Mouse (Mus musculus) liver, embryonic 13.5 days (tissue): Measurements from ENCODE around the gene Mrpl23. TPM values are rescaled to one million over a fixed set of nuclear protein-coding genes. Genes with fewer than 3 reads are reported as not detected.

ENCODE experiments used
- ATAC-seq: fragments of 200-750 bp; cut with Nextera tagmentation; 2 replicates; pipeline ENCODE4 v1.8.0; 2017; ENCODE audit warnings: low read depth, mild to moderate bottlenecking, moderate number of reproducible peaks, moderate library complexity
- DNase-seq: peaks from one replicate; pipeline ENCODE4 v3.0.0; 2022
- H3K27ac ChIP-seq: fragments of 300-500 bp; sonication (generic); 2 replicates; pipeline ENCODE4 v1.5.1; 2015; ENCODE audit warnings: moderate library complexity, mild to moderate bottlenecking, inconsistent platforms
- H3K27me3 ChIP-seq: fragments of 300-500 bp; sonication (generic); 2 replicates; pipeline ENCODE4 v1.6.1; 2015; ENCODE audit warnings: mild to moderate bottlenecking, inconsistent platforms
- H3K36me3 ChIP-seq: fragments of 300-500 bp; sonication (generic); 2 replicates; pipeline ENCODE4 v1.6.1; 2015; ENCODE audit warnings: mild to moderate bottlenecking, inconsistent platforms
- H3K4me1 ChIP-seq: fragments of 300-500 bp; sonication (generic); replicated peaks from 2 replicates; pipeline ENCODE4 v1.6.1; 2015; ENCODE audit warnings: inconsistent platforms
- H3K4me2 ChIP-seq: fragments of 300-500 bp; sonication (generic); 2 replicates; pipeline ENCODE4 v1.6.1; 2015; ENCODE audit warnings: inconsistent platforms, mild to moderate bottlenecking, moderate library complexity
- H3K4me3 ChIP-seq: fragments of 300-500 bp; sonication (generic); replicated peaks from 2 replicates; pipeline ENCODE4 v1.5.1; 2015; ENCODE audit warnings: mild to moderate bottlenecking, inconsistent platforms
- H3K9ac ChIP-seq: fragments of 300-500 bp; sonication (generic); 2 replicates; pipeline ENCODE4 v1.6.1; 2015; ENCODE audit warnings: mild to moderate bottlenecking, inconsistent platforms
- H3K9me3 ChIP-seq: fragments of 300-500 bp; sonication (generic); replicated peaks from 2 replicates; pipeline ENCODE4 v1.6.1; 2016; ENCODE audit warnings: inconsistent platforms
- whole genome bisulfite sequencing: fragments of 180-500 bp; shearing (Covaris S2); methylation state at CpG from one replicate; pipeline ENCODE4 v1.1.7; 2015; ENCODE audit not compliant: insufficient replicate concordance; 5-methylcytosine and 5-hydroxymethylcytosine counted together
- polyA plus RNA-seq: library from polyadenylated mRNA; unstranded; fragments of >200 nt; fragmentation: Nextera tagmentation; extraction: Ambion mirVana; gene quantifications from 2 replicates; pipeline ENCODE4 v1.2.1, GENCODE M21; 2015

Mrpl23 gene
- polyA plus RNA-seq, 1 experiment from 2014 or later: 12.2 TPM

DNA sequence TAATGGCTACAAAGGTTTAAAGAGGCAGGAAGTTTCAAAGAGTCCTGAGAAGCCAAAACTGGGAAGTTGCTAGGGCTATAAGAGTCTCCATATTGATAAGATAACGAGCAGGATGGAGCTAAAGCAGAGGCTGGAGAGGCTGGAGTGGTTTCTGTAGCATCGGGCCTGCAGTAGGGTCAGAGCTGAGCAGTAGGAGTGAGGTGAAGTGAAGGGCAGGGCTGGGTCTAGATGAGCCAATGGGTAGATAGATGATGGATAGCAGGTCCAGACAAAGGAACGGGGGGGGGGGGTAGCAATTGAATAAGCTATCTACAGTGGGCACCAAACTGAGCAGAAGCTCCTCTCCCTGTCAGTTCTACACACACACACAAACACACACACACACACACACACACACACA lies 15.0 kb upstream of the Mrpl23 start:
- H3K4me2 ChIP-seq: no peak overlapping the region
- no peak overlapping the region for H3K27ac ChIP-seq
- no peaks in the 10 kb centered on the region for H3K9me3 ChIP-seq
- H3K4me1 ChIP-seq: 0 out of 2 replicates have a peak, but pooled peaks cover under 1% of the 10 kb centered on the region
- DNase-seq: no peak
- ATAC-seq: no peak
- no peak overlapping the region for H3K9ac ChIP-seq
- H3K27me3 ChIP-seq: 0 out of 2 replicates have a peak, but pooled peaks cover 2% of the 10 kb centered on the region
- 24% methylated on average over 3 of the region's 3 CpGs for WGBS
- H3K36me3 ChIP-seq: no peaks in the 10 kb centered on the region
- no peak overlapping the region for H3K4me3 ChIP-seq

DNA sequence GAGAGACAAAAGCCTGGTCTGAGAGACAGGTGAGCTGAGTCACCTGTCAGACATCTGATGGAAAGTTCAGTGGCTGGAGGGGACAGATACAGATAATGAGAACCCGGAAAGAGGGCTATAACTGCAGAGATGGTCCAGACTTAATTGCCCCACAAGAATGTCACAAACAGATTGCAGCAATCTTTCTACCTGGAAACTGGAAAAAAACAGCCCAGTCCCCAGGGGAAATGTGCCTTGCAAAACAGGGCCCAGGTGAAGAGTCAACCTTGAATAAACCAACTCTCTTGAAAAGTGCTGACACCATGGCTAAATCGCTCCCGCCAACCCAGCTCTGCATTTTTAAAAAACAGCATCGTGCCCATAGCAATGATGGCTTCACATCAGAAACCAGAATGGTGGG lies 12.2 kb upstream of the Mrpl23 start:
- no peak for DNase-seq
- Histone ChIP-seq H3K27me3 (0 out of 2 replicates have a peak, but pooled peaks cover 2% of the 10 kb centered on the region), H3K4me3 (no peak overlapping the region), H3K27ac (no peak overlapping the region), H3K4me2 (no peak overlapping the region), H3K4me1 (peaks cover 20% of the 10 kb centered on the region), H3K36me3 (no peaks in the 10 kb centered on the region), H3K9ac (no peak overlapping the region), H3K9me3 (no peaks in the 10 kb centered on the region)
- WGBS: 61% methylated on average over 4 of the region's 4 CpGs
- ATAC-seq: no peak

DNA sequence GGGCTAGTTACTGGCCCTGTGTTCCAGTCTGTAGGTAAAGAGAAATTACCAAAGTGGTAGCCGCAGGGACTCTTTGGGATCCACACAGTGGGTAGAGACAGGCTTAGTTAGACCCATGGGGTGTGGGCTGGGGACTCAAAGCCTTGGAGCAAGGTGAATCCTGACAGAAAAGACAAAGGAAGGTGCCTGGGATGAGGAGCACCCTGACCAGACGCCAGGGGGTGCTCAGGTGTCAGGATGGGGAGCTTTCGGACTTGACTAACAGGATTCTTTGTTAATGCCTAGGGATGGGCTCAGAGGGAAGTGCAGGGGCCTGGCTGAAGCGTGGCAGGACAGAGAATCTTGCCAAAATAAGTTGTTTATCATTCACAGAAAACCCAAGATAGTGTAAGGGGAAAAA lies 10.1 kb upstream of the Mrpl23 start:
- 24% methylated on average over 4 of the region's 4 CpGs for WGBS
- no peak overlapping the region for H3K9ac ChIP-seq
- H3K4me1 ChIP-seq: peaks cover 36% of the 10 kb centered on the region
- DNase-seq (peak; percentile 32), ATAC-seq (no peak)
- H3K27ac ChIP-seq: no peak overlapping the region
- no peaks in the 10 kb centered on the region for H3K9me3 ChIP-seq
- H3K4me2 ChIP-seq: no peak overlapping the region
- 0 out of 2 replicates have a peak, but pooled peaks cover 3% of the 10 kb centered on the region for H3K27me3 ChIP-seq
- H3K4me3 ChIP-seq: no peak overlapping the region
- no peaks in the 10 kb centered on the region for H3K36me3 ChIP-seq

DNA sequence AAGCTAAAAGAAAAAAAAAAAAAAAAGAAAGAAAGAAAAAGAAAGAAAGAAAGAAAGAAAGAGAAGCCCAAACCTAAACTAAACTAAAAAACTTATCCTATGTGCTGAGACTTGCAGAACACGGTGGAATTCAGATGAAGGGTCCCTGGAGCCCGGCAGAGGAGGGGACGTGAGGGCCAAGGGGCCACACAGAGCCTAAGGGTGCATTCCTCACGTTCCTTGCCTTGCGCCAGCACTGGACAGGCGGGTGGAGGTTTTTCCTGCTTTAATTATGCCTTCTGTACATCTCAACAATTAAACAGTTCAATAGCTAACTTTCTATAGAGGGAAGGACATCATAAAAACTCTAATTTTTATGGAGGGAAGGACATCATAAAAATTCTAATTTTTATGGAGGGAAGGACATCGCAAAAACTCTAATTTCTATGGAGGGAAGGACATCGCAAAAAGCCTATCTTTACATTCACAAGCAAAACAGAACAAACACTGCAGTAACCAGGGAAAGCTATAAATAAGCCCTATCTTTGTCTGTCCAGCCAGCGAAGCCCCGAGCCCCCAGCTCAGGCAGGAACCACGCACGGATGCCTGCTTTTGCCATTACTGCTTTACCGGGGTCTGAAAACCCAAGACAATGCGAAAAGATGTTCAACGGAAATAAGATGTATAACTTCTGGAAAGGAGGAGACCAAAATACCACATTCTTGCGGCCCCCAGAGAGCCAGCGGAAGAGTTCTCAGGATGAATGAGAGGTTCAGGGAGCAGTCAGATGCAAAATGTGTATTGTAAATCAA lies 9.1 kb upstream of the Mrpl23 start:
- DNase-seq (no peak), ATAC-seq (no peak)
- no peaks in the 10 kb centered on the region for H3K36me3 ChIP-seq
- WGBS: 42% methylated on average over 17 of the region's 17 CpGs
- H3K9ac ChIP-seq: no peak overlapping the region
- H3K9me3 ChIP-seq: no peaks in the 10 kb centered on the region
- no peak overlapping the region for H3K4me2 ChIP-seq
- peaks cover 43% of the 10 kb centered on the region for H3K4me1 ChIP-seq
- 0 out of 2 replicates have a peak, but pooled peaks cover 5% of the 10 kb centered on the region for H3K27me3 ChIP-seq
- H3K27ac ChIP-seq: peak overlapping the region; percentile 21; the same call in 1 of the 2 replicates
- no peak overlapping the region for H3K4me3 ChIP-seq

DNA sequence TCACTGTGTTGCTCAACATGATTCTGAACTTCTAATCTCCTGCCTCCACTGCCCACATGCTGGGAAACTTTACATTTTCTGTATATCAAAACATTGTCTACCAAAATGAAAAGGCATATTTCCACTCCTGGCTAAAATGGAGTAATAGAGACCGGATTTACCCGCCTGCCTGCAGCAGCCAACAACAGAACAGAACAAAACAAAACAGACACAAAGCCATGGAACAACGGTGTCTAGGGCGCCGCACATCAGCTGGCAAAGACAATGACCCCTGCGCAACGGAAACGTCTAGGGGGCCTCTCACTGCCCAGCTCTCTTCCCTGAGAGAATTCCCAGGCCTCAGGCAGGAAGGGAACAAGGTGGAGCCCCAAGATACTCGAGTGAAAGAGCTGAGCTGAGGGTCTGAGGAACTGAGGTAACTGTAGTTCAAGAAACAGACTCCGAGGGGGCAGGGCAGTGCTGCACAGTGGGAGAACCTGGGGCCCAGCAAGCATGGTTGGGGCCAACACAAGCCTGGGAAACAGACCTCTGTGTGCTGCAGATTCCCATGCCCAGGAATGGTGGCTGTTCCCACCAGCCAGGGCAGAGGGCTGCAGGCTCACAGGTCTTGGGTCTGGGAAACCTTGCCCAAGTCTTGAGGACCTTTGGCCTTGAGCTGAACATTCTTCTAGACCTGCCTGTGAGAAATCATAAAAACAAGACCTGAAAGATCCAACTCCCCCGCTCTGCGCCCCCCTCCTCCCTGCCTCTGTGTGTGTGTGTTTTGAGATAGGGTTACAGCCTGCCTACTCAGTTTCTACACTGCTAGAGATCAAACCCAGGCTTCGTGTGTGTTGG lies 6.9 kb upstream of the Mrpl23 start:
- Histone ChIP-seq H3K9me3 (no peaks in the 10 kb centered on the region), H3K27ac (peak overlapping the region; percentile 62; the same call in 1 of the 2 replicates), H3K36me3 (no peaks in the 10 kb centered on the region), H3K4me1 (peaks cover 59% of the 10 kb centered on the region), H3K4me3 (no peak overlapping the region), H3K27me3 (peaks cover 8% of the 10 kb centered on the region; the same call in 1 of the 2 replicates), H3K4me2 (no peak overlapping the region), H3K9ac (0 out of 2 replicates have a peak overlapping the region, but pooled peaks have one; percentile 29)
- 26% methylated on average over 13 of the region's 13 CpGs for WGBS
- ATAC-seq: peak; percentile 73
- peak; percentile 26 for DNase-seq

DNA sequence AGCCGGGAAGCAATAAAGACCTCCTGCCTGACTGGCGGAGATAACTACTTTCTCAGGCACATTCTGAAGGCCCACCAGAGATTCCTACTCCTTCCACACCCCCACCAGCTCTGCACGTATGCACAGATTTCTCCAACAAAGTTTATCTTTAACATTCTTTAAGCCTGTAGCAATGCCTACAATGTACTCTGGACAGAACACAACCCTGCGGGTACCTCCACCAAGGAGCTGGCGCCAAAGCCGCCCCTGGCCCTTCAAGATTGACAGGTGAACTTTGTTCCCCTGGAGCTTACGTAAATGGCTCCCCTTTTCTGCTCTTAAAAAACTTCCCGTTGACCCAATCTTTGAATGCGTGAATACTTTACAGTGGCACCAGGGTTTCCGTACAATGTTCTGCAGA lies 3.1 kb upstream of the Mrpl23 start:
- H3K9ac ChIP-seq: no peak overlapping the region
- H3K36me3 ChIP-seq: no peaks in the 10 kb centered on the region
- no peak overlapping the region for H3K27ac ChIP-seq
- peak; percentile 38 for DNase-seq
- ATAC-seq: no peak
- peaks cover 23% of the 10 kb centered on the region for H3K27me3 ChIP-seq
- H3K4me2 ChIP-seq: no peak overlapping the region
- no peak overlapping the region for H3K4me3 ChIP-seq
- no peaks in the 10 kb centered on the region for H3K9me3 ChIP-seq
- H3K4me1 ChIP-seq: peaks cover 71% of the 10 kb centered on the region
- WGBS: 40% methylated on average over 10 of the region's 10 CpGs

DNA sequence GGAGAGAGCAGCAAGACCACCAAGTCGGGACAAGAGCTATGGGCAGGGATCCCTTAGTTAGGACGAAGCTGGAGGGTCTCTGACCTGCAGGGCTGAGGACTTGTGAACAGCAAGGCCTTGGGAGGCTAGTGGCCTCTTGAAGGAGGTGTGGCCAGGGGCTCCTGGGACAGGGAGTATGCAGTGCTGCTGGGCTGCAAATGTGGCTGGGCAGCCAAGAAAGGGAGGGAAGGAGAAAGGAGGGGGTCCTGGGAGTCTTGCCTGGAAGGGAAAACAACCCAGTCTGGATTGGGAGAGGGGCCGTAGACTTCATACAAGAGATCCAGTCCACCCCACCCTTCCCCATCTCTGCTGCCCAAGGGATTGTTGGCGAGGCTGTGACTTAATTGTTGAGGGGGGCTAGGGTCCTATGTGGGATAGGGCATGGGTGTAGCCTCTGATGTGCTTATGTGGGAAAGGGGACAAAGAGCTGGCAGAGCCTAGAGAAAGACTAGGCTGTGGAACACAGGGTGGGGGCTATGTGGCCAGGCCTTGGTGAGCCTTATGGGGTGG lies 439 bp upstream of the Mrpl23 start:
- Histone ChIP-seq H3K36me3 (peaks cover 15% of the 10 kb centered on the region), H3K9ac (no peak overlapping the region), H3K9me3 (no peaks in the 10 kb centered on the region), H3K27me3 (peaks cover 23% of the 10 kb centered on the region), H3K4me1 (peaks cover 67% of the 10 kb centered on the region), H3K27ac (no peak overlapping the region), H3K4me2 (peak overlapping the region; percentile 86; the same call in 1 of the 2 replicates), H3K4me3 (peak overlapping the region; percentile 84; the same call in 1 of the 2 replicates)
- ATAC-seq: no peak
- WGBS: 63% methylated on average over 4 of the region's 4 CpGs
- DNase-seq: no peak

DNA sequence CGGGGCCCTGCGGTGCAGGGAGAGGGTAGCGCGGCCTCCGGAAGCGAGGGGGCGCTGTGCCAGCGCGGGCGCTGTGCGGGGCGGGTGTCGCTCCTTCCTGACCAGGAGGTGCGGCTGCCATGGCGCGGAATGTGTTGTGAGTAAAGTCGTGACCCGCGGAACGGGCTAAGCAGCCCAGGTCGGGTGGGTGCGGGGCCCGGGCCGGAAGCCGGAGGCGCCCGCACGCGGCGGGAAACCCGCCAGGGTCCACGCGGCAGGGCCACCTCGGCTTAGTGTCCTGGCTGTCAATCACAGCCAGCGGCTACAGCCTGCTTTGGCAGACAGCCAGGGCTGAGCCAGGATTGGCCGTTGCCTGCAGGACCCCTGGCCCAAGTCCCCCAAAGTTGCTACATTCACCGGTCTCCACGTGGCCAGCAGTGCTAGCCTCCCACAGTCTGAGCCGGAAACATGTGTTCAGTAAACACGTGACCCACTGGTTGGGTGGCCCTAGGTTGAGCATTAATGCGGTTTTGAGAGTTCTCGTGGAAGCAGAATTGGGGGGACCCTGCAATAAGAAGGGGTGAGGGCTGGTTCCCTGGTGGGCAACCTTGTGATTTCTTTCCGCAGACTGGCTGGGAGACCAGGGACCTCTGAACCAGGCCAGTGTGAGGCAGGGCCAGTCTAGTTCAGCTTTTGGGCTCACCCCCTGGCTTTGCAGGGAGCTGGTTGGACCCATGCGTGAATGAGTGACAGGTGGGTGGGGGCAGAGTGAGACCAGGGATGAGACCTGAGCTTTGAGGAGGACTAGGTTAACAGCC lies 771 bp downstream of the Mrpl23 start:
- Histone ChIP-seq H3K36me3 (peaks cover 19% of the 10 kb centered on the region), H3K9me3 (no peaks in the 10 kb centered on the region), H3K4me3 (peak overlapping the region; percentile 84), H3K4me1 (peaks cover 71% of the 10 kb centered on the region), H3K9ac (peak overlapping the region; percentile 84), H3K27ac (peak overlapping the region; percentile 88), H3K27me3 (peaks cover 21% of the 10 kb centered on the region), H3K4me2 (peak overlapping the region; percentile 86)
- WGBS: 1% methylated on average over 44 of the region's 44 CpGs
- ATAC-seq: peak; percentile 76
- DNase-seq: peak; percentile 73

DNA sequence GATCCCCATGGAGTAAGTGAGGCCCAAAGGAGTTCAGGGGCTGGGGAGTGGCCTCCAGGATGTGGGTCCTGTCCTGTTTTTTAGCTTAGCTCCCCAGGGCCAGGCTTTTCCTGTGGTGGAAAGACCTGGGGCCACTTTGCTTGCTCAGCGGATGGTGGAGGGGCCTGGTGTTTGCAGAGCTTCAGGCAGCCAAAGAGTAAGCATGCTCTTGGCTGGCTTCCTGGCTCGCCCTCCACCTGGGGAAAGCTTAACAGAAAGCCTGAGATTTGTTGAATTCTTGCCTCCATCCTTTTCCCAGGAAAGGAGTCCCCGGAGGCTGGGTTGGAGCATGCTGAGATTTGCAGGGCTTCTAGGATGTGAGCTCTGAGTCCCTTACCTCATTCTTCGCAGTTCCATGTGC lies 2.6 kb downstream of the Mrpl23 start:
- peaks cover 31% of the 10 kb centered on the region for H3K36me3 ChIP-seq
- peaks cover 19% of the 10 kb centered on the region for H3K27me3 ChIP-seq
- H3K4me3 ChIP-seq: no peak overlapping the region
- WGBS: 73% methylated on average over 4 of the region's 4 CpGs
- ATAC-seq: no peak
- no peak for DNase-seq
- H3K9ac ChIP-seq: peak overlapping the region; percentile 26; the same call in 1 of the 2 replicates
- no peak overlapping the region for H3K4me2 ChIP-seq
- H3K27ac ChIP-seq: peak overlapping the region; percentile 88
- no peaks in the 10 kb centered on the region for H3K9me3 ChIP-seq
- peaks cover 73% of the 10 kb centered on the region for H3K4me1 ChIP-seq

DNA sequence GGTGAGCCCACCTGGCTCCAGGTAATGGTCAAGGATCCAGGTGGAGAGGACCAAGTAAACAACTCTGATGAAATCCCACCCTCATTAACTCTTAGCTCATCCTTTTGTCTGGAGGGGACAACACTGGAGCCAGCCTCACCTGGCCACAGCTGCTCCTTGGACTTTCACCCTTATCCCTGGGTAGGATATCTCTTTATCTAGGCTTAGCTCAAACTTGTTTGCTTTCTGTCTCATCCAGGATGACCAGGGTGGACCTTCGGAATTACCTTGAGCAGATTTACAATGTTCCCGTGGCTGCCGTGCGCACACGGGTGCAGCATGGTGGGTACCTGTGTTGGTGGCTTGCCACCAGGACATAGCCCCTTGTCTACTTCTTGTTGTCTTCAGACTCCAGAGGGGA lies 3.3 kb downstream of the Mrpl23 start:
- Histone ChIP-seq H3K9ac (peak overlapping the region; percentile 26), H3K4me1 (peaks cover 78% of the 10 kb centered on the region), H3K27me3 (peaks cover 15% of the 10 kb centered on the region), H3K9me3 (no peaks in the 10 kb centered on the region), H3K4me3 (no peak overlapping the region), H3K27ac (peak overlapping the region; percentile 88), H3K4me2 (no peak overlapping the region), H3K36me3 (peaks cover 35% of the 10 kb centered on the region)
- ATAC-seq: no peak
- no peak for DNase-seq
- 77% methylated on average over 5 of the region's 5 CpGs for WGBS
